Mouse (Mus musculus) G1E-ER4 (cell line): ENCODE measurements around the gene Taf12. TPM values are rescaled to one million over a fixed set of nuclear protein-coding genes. Genes with fewer than 3 reads are reported as not detected.

Experiments
- GATA1 ChIP-seq: IDR thresholded peaks from one replicate; pipeline ENCODE4 v1.8.0; 2012; ENCODE audit warnings: low read length, inconsistent platforms
- polyA plus RNA-seq: library from polyadenylated mRNA; stranded (reverse); fragments of >175 nt; gene quantifications from 2 replicates; pipeline ENCODE4 v1.2.3, GENCODE M21; 2012

Gene Taf12
- polyA plus RNA-seq, 1 experiment, result 5.8 TPM

DNA sequence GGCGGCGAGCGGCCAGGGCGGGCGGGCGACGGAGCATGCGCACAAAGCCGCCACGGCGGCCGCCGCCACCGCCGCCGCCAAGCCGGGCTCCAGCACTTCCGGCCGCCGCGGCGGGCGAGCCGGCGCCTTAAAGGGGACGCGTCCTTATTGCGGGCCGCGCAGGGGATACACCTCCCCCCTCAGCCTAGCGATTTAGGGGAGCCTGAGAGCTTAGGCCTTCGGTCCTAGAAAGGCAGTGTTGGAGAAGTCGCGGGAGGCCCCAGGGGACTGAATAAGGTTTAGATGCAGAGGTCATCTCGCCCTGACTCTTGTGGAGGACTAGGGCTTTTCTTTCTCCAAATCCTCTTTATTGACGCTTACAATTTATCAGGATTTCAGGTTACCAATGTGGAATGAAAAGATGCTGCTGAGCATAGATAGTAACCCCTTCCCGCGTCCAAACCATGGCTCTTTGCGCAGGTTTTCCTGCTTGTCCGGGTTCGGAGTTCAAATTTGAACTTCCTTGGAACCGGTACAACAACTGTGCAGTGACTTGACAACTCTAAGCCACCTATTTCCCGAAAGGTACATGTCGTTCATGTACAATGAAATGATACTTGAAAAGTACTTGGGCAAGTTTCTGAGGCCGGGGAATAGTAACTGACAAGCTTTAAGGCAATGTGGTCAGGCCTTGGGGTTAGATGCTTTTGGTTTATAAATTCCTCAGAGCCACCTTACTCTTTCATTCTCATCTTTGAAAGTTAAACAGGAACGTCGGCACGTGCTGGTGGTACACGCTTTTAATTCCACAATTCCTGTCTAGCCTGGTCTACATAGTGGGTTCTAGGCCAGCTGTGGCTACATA, 12.4 kb upstream of the Taf12 start, which contains the start of gene Gmeb1:
TSS of gene Gmeb1 (minus strand) at position 89 of the 844 bp plus-strand sequence.
- no peak for TF ChIP-seq GATA1

DNA sequence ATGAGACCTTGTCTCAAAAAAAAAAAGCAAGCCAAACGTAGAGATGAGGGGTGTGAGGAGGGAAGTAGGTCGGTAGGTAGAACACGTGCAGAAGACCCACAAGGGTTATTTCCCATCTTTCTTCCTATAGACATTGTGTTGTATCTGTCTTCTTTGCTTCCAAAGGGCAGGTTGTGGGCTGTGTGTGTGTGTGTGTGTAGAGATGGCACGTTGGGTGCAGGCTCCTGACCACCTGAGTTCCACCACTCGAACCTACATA, 11.9 kb upstream of the Taf12 start:
- TF ChIP-seq GATA1, result no peak

DNA sequence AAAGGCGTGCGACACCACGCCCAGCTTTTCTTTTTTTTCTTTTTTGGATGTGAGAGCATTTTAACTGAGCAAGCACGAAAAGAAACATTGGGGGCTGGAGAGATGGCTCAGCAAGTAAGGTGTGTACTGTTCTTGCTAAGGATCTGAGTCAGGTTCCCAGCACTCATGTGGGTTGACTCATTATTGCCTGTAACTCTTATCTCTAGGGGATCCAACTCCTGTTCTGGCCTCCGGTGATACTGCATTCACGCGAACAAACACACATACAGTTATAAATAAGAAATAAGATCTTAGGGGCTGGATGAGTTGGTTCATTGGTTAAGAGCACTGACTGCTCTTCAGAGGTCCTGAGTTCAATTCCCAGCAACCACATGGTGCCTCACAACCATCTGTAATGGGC, 10.9 kb upstream of the Taf12 start:
- TF ChIP-seq GATA1, result no peak

DNA sequence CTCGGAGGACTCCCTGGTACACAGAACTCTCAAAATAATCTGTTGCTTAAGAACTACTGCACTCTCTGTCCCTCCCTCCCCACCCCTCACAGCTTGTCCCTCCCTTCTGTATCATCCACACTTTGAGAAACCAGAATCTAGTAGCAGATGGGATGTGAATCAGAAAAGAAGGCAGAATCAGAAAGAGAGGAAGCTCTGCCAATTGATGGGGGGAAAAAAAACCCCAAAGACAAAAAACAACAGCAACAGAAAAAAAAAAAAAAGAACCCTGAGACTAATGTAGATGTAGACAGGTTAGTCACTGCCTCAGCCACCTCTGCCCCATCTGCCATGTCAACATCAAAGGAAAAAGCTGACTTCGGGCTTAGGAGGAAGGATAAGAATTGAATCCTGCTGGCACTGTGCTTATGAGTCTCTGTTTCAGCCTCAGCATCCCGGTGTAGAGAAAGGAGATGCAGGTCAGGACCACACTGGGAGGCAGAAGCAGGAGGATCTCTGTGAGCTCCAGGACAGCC, 7.3 kb upstream of the Taf12 start:
- no peak for TF ChIP-seq GATA1

DNA sequence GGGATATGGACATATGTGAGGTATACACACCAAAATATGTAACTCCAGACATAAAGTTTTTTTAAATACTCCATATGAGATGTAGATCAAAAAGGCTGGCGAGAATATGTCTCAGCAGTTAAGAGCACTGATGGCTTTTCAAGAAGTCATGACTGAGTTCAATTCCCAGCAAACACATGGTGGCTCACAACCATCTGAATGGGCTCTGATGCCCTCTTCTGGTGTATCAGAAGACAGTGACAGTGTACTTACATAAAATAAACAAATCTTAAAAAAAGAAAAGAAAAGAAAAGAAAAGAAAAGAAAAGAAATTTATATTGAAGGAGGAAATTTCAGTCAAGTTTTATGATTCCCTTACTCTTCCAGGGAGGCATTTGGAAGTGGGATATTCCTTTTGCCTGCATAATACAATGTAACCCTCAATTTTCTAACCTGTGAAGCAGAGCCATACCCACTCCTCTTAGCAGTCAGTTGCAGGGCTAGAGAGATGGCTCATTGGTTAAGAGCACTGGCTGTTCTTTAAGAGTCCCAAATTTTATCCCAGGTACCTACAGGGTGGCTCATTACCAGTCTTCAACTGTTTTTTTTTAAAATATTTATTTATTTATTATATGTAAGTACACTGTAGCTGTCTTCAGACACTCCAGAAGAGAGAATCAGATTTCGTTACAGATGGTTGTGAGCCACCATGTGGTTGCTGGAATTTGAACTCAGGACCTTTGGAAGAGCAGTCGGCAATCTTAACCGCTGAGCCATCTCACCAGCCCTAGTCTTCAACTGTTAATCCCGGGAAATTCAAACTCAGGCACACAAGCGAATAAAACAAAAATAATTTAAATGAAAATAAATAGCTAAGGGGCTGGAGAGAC, 5.1 kb upstream of the Taf12 start:
- TF ChIP-seq GATA1, result no peak

DNA sequence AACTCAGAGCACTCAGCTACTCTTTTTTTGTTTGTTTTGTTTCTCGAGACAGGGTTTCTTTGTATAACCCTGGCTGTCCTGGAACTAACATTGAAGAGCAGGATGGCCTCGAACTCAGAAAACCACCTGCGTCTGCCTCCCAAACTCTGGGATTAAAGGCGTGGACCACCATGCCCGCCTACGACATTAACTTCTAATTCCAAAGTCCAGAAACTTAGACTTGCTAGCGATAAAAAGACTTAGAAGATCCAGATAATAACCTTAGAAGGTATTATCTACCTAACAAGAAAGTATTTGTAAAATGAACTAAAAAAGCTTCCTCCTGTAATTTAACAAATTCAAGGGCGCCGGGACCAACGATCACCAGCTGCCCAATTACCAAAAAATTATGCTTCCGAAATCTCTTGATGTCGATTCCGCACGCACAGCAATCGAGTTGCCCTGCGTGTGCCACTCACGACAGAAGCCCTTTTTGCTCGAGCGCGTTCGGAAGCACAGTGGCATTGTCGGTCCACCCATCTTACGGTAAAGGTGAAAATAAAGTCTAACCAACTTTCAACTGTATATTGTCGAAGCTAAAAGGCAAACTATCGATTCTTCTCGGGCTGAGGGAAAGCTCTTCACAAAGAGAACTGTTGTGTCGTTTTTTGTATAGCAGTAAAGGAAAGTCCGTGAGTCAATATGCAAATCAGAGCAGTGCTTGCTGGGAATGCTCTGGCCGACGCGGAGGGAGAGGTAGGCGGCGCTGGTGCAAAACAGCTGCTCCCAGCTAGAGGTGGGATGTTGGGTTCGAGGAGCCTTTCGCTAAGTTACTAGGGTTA, 4.2 kb upstream of the Taf12 start:
- TF ChIP-seq GATA1, result no peak

DNA sequence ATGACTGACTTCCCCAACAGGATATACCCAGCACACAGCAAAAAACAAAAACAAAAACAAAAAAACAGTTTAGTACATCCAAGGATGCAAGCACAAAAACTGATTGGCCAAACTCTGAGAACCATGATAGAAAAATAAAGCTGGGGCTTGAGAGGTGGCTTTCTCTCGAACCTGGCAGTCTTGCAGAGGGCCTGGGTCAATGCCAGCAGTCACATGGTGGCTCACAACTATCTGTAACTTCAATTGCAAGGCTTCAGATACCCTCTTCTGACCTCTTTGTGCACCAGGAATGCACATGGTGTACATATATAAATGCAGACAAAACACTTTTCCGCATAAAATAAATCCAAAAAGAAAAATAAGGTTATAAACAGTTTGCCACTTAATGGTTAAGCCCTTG, 1.0 kb upstream of the Taf12 start:
- no peak for TF ChIP-seq GATA1

DNA sequence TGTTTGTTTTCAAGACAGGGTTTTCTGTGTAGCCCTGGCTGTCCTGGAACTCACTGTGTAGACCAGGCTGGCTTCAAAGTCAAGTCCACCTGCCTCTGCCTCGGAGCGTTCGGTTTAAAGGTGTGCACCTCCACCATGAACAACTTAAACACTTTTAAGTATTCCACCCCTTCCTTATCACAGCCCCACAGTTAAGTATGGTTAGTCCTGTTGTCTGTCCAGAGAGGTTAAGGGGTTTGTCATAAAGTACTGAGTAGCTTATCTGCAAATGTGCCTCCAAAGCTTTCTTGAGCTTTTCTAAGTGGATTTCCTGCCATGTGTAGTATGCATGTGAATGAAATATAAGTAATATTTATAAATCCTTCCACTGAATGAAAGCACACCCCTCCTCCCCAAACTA, 1.8 kb downstream of the Taf12 start:
- no peak for TF ChIP-seq GATA1

DNA sequence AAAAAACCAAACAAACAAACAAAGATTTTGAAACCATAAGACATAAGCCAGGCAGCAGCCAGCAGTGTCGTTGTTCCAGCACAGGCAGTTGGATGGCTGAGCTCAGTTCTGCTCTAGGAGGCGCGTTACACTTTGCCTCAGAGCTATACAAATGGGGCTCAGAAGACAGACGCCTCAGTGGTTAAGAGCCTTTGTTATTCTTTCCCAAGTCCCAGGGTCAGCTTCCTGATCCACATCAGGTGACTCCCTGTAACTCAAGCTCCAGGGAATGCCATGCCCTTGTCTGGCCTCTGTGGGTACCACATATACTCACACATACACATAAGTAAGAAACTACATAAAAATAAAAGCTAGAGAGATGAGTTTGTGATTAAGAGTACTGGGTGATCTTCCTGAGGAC, 16.9 kb downstream of the Taf12 start:
- no peak for TF ChIP-seq GATA1

DNA sequence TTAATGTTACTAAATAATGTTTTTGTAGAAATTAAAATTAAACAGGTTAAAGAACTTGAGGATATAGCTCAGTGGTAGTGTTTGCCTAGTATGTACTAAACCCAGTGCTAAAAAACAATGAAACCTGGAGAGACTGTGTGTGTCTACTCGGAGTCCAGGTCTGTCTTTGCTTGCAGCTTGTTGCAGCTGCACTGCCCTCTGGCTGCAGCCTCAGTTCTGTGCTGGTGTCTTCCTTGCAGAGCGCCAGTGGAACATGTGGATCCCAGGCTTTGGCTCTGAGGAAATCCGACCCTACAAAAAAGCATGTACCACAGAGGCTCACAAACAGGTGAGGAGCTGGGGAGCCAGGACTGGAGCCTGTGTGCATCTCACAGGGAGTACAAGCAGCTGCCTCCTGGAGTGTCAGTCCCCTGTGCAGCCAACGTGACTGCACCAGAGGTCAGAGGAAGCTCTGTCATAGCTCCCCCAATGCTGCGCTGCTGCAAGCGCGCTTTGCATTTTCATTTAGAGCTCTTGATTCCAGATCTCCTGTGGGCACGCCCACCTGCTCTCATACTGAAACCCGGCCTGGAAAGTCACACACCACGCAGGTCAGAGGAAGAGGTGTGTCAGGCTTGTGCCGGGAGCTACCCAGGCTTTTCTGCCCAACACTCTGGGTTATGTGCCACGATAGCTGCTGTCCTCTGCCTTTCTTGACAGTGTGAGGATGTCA, 17.6 kb downstream of the Taf12 start:
- no peak for TF ChIP-seq GATA1

DNA sequence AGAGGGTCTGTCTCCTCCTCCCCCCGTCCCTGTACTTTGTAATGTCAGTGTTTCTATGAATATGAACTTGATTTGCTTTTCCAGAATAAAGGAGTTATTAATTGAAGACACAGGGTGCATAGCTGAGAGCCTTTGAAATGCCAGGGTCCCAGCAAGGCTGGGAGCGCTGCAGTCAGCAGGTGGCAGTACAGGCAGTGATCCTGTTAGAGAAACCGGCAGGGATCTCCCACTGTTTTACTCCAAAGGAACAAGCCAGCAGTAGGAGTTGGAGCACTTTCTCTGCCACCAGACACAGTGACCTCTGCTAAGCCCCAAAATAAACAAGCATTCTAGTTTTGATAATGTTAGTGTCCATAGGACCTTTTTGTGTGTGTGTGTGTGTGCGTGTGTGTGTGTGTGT, 18.8 kb downstream of the Taf12 start:
- TF ChIP-seq GATA1, result no peak

DNA sequence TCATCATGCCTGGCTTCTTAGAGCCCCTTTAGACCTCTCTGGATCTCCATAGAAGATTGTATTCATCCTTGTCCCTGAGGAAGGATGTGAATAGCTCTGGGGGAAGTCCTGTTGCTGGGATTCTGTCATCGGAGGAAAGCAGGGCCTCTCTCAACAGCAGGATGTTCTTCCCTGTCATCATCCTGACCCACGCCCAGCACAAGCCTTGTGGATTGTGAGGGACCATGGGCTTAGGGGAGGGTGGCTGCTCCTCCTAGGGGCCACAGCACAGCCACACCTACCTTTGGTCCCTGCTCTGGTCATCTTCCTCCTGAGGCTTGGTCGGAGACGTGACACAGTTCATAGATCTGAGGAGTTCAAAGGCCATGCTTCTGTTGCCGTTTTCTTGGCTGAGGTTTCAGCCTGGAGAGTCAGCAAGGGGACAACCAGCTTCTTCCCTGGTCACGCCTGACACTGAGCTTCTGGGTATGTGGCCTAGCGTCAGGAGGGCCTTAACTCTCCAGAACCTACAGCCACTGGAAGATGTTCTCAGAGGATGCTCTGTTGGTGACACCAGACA, 19.6 kb downstream of the Taf12 start:
- no peak for TF ChIP-seq GATA1

DNA sequence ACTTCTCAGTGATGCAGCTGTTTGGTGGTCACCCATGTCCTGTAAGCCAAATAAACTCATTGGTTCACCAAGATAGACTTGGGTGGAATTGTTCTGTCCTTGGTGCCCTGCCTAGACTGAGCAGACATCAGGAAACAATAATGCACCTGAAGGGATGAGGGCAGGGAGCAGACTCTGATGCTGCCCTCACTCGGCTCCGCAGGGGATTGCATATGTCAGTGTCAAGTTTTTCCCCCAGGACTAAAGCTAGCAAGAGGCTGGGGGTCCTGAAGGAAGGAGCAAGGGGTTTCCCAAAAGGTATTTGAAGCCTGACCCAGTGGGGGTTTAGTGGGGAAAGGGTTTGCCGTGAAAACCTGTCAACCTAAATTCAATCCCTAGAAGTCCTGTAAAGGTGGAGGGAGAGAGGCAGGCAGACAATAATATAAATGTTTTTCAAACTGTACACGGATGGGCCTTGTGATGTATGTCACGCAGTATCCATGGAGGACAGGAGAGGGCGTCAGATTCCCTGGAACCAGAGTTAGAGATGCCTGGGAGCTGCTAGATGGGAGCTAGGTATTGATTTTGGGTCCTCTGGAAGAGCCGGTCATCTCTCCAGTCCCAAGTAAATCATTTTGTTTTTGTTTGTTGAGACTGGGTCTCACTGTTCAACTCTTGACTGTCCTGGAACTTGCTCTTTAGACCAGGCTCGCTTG, 21.7 kb downstream of the Taf12 start:
- TF ChIP-seq GATA1, result no peak

DNA sequence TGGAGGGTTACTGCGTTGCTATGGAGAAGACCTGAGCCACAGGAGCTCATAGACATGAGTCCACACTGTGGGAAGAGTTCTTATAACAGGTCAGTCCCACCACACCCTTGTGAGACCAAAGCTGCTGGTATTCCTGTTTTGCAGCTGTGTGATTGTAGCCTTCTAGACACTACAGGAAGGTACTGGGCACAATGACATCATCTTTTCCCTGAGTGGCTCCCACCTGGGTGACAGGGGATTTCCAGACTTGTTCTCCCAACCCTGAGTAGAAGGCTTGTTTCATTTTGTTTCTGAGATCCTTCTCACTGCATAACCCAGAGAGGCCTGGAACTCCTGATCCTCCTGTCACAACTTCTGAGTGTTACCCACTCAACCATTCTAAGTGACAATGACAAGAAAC, 25.7 kb downstream of the Taf12 start:
- no peak for TF ChIP-seq GATA1
